Mouse (Mus musculus) C2C12 (cell line): ENCODE measurements around the gene Por.

ENCODE experiments used
- CTCF ChIP-seq: IDR thresholded peaks from one replicate; pipeline ENCODE4 v1.5.1; 2011; ENCODE audit not compliant: control insufficient read depth, insufficient read depth, insufficient read length
- FOSL1 ChIP-seq: IDR thresholded peaks from one replicate; pipeline ENCODE4 v1.8.0; 2011; ENCODE audit warnings: mild to moderate bottlenecking, low read length; ENCODE audit not compliant: poor library complexity, insufficient read depth, severe bottlenecking
- MAX ChIP-seq: IDR thresholded peaks from one replicate; pipeline ENCODE4 v1.6.1; 2011; ENCODE audit warnings: mild to moderate bottlenecking, control low read depth
- MYOG ChIP-seq: IDR thresholded peaks from one replicate; pipeline ENCODE4 v1.6.1; 2011; ENCODE audit not compliant: control insufficient read depth, insufficient read length; ENCODE audit errors: extremely low read depth
- USF1 ChIP-seq: IDR thresholded peaks from one replicate; pipeline ENCODE4 v1.6.1; 2011; ENCODE audit warnings: low read depth, mild to moderate bottlenecking, control low read depth, moderate library complexity

GRCm38 (mm10) chr5:135727871-135728270 is 58.0 kb downstream of the Por start:
- no peak for TF ChIP-seq CTCF
- no peak for TF ChIP-seq USF1
- no peak for TF ChIP-seq MYOG
- no peak for TF ChIP-seq FOSL1
- TF ChIP-seq MAX = no peak
